Mouse (Mus musculus): ENCODE results near the gene Tmem41b. TPM values are rescaled to one million over a fixed set of nuclear protein-coding genes. Genes with fewer than 3 reads are reported as not detected.
"Not testable (repeated sequence)": the region's sequence is repeated elsewhere in the genome, so short reads cannot be mapped to it uniquely, and the experiment has no call there.

The Tmem41b gene
- total RNA-seq, 2 experiments from 2014 or later, result 46.2 to 48.3 TPM

DNA sequence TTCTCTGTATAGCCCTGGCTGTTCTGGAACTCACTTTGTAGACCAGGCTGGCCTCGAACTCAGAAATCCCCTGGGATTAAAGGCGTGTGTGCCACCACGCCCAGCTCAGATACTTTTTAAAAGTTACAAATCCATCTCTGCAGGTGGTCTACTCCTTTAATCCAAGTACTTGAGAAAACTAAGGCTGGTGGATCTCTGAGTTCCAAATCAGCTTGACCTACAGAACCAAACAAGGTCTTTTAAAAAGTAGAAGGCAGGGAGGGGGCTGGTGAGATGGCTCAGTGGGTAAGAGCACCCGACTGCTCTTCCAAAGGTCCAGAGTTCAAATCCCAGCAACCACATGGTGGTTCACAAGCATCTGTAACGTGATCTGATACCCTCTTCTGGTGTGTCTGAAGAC lies 2.1 kb downstream of the Tmem41b start:
- DNase-seq; intact Hi-C loops (cut with DNase I): not testable (repeated sequence)

GRCm38 (mm10) chr7:109977131-109977530 lies 9.6 kb downstream of the Tmem41b start:
- DNase-seq, result peak; percentile 12
- intact Hi-C loops (cut with DNase I), result loop anchor here (5.0 kb wide), 1 partner anchor 65 kb away; no protein-coding TSS in a partner anchor

DNA sequence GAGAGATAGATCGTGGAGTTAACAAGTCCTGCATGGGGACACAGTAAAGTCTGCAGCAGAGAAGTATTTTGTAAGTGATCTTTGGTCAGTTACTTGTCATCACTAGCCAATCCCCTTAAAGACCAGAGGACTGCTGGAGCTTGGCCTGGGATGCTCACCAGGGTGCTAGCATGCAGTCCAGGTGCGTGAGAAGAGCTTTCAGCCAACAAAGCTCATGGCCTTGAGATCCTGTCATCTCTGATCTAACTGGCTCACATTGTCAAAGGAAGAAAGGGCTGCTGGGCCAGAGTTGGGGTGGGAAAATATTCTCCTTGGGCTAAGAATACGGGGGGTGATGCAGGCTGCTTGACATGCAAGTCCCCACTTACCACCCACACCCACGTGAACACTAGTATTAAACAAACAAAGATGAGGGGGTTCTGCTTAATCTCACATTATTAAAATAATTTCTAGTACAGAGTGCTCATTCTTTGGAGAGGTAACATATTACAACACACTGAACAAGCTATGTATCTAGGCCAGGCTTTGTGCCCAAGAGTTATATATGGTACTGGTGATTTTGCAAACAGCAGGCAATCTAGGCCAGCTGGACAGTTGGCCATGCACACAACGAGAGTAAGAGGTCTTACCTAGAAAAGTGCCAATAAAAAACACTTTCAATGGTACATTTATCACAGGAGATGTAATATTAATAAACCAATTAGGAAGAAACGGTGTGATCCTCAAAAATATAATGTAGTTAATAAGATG lies 10.6 kb downstream of the Tmem41b start:
- intact Hi-C loops (cut with DNase I), result loop anchor here (5.0 kb wide), 1 partner anchor 66 kb away; no protein-coding TSS in a partner anchor
- no peak for DNase-seq

DNA sequence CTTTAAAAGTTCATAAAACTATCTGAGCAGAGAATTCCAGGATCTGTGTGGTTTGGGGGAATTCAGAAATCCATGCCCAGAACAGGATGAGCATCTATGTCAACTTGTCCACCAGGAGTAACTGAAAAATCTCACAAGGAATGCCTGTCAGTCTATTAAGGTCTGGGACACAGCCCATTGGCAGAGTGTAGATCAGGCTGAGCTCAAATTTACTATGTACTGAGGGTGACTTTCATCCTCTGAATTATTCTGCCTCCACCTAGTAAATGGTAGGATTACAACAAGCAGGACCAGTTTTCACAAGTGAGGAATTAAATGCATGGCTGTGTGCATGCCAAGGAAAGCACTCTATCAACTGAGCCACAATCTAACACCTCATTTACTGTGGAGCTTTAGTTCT lies 17.2 kb downstream of the Tmem41b start:
- DNase-seq, result no peak
- intact Hi-C loops (cut with DNase I), result no loop called here

DNA sequence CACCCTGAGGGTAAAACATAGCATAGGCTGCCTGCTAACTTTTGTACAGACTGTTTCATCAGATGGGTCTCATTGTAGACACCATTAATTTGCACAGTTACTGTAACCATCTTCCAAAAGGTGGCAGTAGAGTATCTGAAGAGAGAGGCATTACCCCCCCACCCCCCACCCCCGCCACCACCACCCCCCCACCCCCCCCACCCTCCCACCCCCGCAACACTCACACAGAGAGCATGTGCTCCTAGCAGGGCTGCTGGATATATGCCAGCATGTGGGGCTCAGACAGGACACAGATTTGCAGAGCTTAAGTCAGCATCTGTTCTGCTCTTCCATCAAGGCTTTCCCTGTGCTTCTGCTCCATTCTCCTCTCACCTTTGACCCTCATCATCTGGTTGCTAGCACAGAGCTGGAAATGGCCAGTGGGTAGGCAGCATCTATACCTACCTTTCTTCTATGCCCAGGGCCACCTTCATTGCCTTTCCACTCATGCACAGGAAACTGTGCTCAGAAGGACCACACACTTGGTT lies 17.7 kb downstream of the Tmem41b start:
- intact Hi-C loops (cut with DNase I), result no loop called here
- DNase-seq, result peak; percentile 91

GRCm38 (mm10) chr7:109967805-109968579 lies 18.7 kb downstream of the Tmem41b start:
- DNase-seq, result peak; percentile 34
- intact Hi-C loops (cut with DNase I), result no loop called here

GRCm38 (mm10) chr7:109965658-109966057 lies 21.1 kb downstream of the Tmem41b start:
- no peak for DNase-seq
- intact Hi-C loops (cut with DNase I), result no loop called here

- intact Hi-C loops (cut with DNase I), result no loop called here
- no peak for DNase-seq
These were observed 23.0 kb downstream of the Tmem41b start for GRCm38 (mm10) chr7:109963707-109964106.

DNA sequence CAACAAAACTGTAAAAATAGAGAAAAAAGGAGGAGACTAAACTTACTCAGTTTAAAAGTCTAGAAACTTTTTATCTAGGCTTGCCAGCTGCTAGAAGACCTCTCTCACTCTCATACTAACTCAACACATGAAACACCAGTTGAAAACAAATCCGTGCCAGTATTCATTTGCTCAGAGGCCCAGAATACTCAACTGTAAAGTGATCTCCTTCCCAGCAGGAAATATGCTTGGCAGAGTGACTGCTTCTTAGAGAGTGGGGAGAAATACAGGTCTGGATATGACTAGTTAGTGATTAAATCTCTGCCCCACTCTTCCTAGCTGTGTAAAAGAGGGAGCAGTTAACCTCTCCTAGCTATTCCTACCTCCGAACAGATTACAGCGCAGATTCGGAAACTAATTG lies 24.1 kb downstream of the Tmem41b start:
- DNase-seq, result no peak
- intact Hi-C loops (cut with DNase I), result no loop called here

GRCm38 (mm10) chr7:109961570-109961969 lies 25.2 kb downstream of the Tmem41b start:
- intact Hi-C loops (cut with DNase I), result no loop called here
- peak; percentile 13 for DNase-seq

DNA sequence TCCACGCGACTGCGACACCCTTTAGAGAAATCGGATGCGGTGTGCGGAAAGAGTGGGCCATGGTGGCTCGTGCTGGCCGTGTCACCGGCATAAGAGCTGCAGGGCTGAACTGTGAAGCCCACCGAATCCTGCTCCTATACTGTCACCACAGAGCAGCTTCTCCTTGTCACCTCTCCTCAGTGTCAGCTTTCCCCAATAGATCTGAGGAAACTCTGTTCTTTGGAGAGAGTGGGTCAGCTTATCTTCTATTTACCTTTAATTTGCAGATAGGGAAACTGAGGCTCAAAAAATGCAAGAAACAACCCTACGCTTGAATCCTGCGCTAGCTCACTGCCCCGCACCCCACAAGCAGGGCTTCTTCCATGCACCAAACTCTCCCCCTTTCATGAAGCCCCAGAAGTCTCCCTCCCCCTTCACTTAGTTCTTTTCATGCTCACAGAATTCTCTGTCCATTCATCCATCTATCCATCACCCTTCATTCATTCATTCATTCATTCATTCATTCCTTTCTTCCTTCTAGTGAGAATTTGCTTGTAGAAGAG lies 26.0 kb downstream of the Tmem41b start:
- no peak for DNase-seq
- intact Hi-C loops (cut with DNase I), result no loop called here

GRCm38 (mm10) chr7:109959716-109960612 lies 26.8 kb downstream of the Tmem41b start, which contains the start of gene Dennd5a:
Gene Dennd5a (minus strand): TSS chr7:109960470.
- intact Hi-C loops (cut with DNase I), result no loop called here
- DNase-seq, result peak; percentile 89

DNA sequence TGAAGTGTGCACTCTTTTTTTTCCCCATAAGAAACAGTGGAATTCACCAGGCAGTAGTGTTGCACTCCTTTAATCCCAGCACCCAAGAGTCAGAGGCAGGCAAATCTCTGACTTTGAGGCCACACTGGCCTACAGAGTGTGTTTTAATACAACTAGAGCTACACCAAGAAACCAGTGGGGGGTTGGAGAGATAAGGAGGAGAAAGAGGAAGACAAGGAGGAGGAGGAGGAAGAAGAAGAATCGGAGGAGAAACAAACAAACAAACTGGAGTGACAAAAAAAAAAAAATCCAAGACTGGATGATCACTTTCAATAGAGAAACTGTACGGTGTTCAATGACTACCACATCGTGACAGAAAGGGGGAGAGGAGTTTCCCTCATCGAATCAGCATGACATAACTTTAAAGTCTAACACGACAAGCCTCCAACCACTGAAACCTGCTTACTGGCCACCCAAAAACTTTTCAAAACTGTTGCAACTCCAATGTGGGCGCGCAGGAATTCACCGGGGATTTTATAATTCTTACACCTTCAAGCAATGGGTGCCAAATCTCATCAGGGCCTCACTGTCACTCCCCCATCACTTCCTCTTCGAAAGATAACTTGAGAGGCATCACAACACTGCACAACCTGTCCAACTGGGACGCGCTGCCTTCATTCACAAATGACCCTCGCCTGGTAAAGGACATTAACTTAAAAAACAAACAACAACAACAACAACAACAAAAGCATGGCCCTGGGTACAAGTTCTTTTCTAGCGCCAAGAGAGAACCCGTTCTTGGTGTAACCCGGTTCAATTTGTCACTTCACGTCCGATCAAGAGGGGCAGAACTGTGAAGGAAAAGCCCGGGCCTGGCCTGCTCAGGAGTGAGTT lies 27.6 kb downstream of the Tmem41b start:
- no peak for DNase-seq
- intact Hi-C loops (cut with DNase I), result no loop called here

GRCm38 (mm10) chr7:109957996-109958789 lies 28.5 kb downstream of the Tmem41b start:
- intact Hi-C loops (cut with DNase I), result no loop called here
- no peak for DNase-seq

- DNase-seq, result no peak
- intact Hi-C loops (cut with DNase I), result no loop called here
These were observed 31.9 kb downstream of the Tmem41b start for GRCm38 (mm10) chr7:109954622-109955401.

- intact Hi-C loops (cut with DNase I), result no loop called here
- no peak for DNase-seq
These were observed 35.4 kb downstream of the Tmem41b start for GRCm38 (mm10) chr7:109951297-109951696.

GRCm38 (mm10) chr7:109944421-109945034 lies 42.2 kb downstream of the Tmem41b start:
- intact Hi-C loops (cut with DNase I), result no loop called here
- DNase-seq, result no peak

Data from left cerebral cortex, postnatal 4 days (tissue).